Mouse (Mus musculus) myocyte (in vitro differentiated cells): Measurements from ENCODE around the gene Klhl24. TPM values are rescaled to one million over a fixed set of nuclear protein-coding genes. Genes with fewer than 3 reads are reported as not detected.

Experiments used
- H3K27me3 ChIP-seq: one replicate; pipeline ENCODE4 v1.6.1; 2011; ENCODE audit not compliant: control insufficient read depth, insufficient read depth, insufficient read length
- H3K36me3 ChIP-seq: one replicate; pipeline ENCODE4 v1.6.1; 2011; ENCODE audit not compliant: control insufficient read depth, insufficient read depth
- H3K4me2 ChIP-seq: one replicate; pipeline ENCODE4 v1.6.1; 2011; ENCODE audit warnings: low read depth, control low read depth
- H3K4me3 ChIP-seq: one replicate; pipeline ENCODE4 v1.5.1; 2011; ENCODE audit warnings: mild to moderate bottlenecking, control low read depth, moderate library complexity
- H3K79me2 ChIP-seq: one replicate; pipeline ENCODE4 v1.6.1; 2011; ENCODE audit not compliant: control insufficient read depth, insufficient read depth
- H3ac ChIP-seq: one replicate; pipeline ENCODE4 v1.6.1; 2011; ENCODE audit not compliant: control insufficient read depth, insufficient read length
- CEBPB ChIP-seq: IDR thresholded peaks from 2 replicates; pipeline ENCODE4 v1.6.1; 2011; ENCODE audit warnings: mild to moderate bottlenecking, moderate library complexity; ENCODE audit not compliant: poor library complexity, insufficient read depth, severe bottlenecking
- E2F4 ChIP-seq: IDR thresholded peaks from one replicate; pipeline ENCODE4 v1.6.1; 2011; ENCODE audit warnings: mild to moderate bottlenecking, control low read depth, moderate library complexity; ENCODE audit not compliant: insufficient read depth
- MAX ChIP-seq: IDR thresholded peaks from one replicate; pipeline ENCODE4 v1.6.1; 2011; ENCODE audit warnings: low read depth, mild to moderate bottlenecking, control low read depth
- MYOD1 ChIP-seq, 3 experiments: IDR thresholded peaks; one replicate each; pipeline ENCODE4 v1.6.1; 2011; ENCODE audit warnings: control low read depth in 2 of 3, low read depth in 2 of 3, mild to moderate bottlenecking in 2 of 3, moderate library complexity in 1 of 3; ENCODE audit not compliant: insufficient read length in 2 of 3, control insufficient read depth in 1 of 3
- MYOG ChIP-seq, 3 experiments: IDR thresholded peaks; one replicate each; pipeline ENCODE4 v1.6.1; 2011; ENCODE audit warnings: control low read depth in 2 of 3, low read depth in 2 of 3, mild to moderate bottlenecking in 2 of 3; ENCODE audit not compliant: insufficient read length in 2 of 3, control insufficient read depth in 1 of 3, insufficient read depth in 1 of 3
- POLR2A ChIP-seq: IDR thresholded peaks from one replicate; pipeline ENCODE4 v1.6.1; 2011; ENCODE audit warnings: low read depth, mild to moderate bottlenecking, control low read depth, moderate library complexity; ENCODE audit not compliant: insufficient read length
- POLR2AphosphoS2 ChIP-seq: IDR thresholded peaks from one replicate; pipeline ENCODE4 v1.6.1; 2011; ENCODE audit warnings: low read depth, control low read depth; ENCODE audit not compliant: insufficient read length
- REST ChIP-seq: IDR thresholded peaks from one replicate; pipeline ENCODE4 v1.6.1; 2011; ENCODE audit warnings: mild to moderate bottlenecking, control low read depth, moderate library complexity; ENCODE audit not compliant: insufficient read depth, insufficient read length
- SRF ChIP-seq: IDR thresholded peaks from one replicate; pipeline ENCODE4 v1.6.1; 2011; ENCODE audit warnings: low read depth; ENCODE audit not compliant: control insufficient read depth, insufficient read length
- TCF12 ChIP-seq: IDR thresholded peaks from one replicate; pipeline ENCODE4 v1.6.1; 2011; ENCODE audit warnings: mild to moderate bottlenecking, control low read depth; ENCODE audit not compliant: poor library complexity, insufficient read depth, severe bottlenecking
- TCF3 ChIP-seq: IDR thresholded peaks from one replicate; pipeline ENCODE4 v1.6.1; 2011; ENCODE audit warnings: low read depth, control low read depth; ENCODE audit not compliant: insufficient read length
- USF1 ChIP-seq: IDR thresholded peaks from one replicate; pipeline ENCODE4 v1.6.1; 2011; ENCODE audit warnings: low read depth, mild to moderate bottlenecking, control low read depth, moderate library complexity
- polyA plus RNA-seq: library from polyadenylated mRNA; unstranded; fragments of >200 nt; fragmentation: generic; extraction: Trizol; gene quantifications from one replicate; pipeline ENCODE4 v1.2.1, GENCODE M21; 2012; ENCODE audit warnings: missing spikeins

Gene Klhl24
- polyA plus RNA-seq, 1 experiment, result 11.3 TPM

GRCm38 (mm10) chr16:20084623-20085022 is 12.7 kb upstream of the Klhl24 start:
- H3K79me2 ChIP-seq, result no peaks in the 10 kb centered on the region
- no peak overlapping the region for H3K4me2 ChIP-seq
- TF ChIP-seq SRF, result no peak
- TF ChIP-seq MYOG (IDR thresholded peaks at IDR 0.05; ENCODE audit: control insufficient read depth in 1 of 3, insufficient read depth in 1 of 3, insufficient read length in 2 of 3, low read depth in 2 of 3), result no peak
- no peak for TF ChIP-seq TCF3
- TF ChIP-seq MAX, result no peak
- no peak for TF ChIP-seq REST
- no peak for TF ChIP-seq POLR2AphosphoS2
- TF ChIP-seq TCF12, result no peak
- no peak for TF ChIP-seq MYOD1 (IDR thresholded peaks at IDR 0.05; ENCODE audit: control insufficient read depth in 1 of 3, insufficient read length in 2 of 3, low read depth in 2 of 3)
- TF ChIP-seq CEBPB, result no peak
- no peak for TF ChIP-seq POLR2A
- no peak for TF ChIP-seq E2F4
- H3K36me3 ChIP-seq, result no peaks in the 10 kb centered on the region
- H3K27me3 ChIP-seq, result peaks cover 4% of the 10 kb centered on the region
- no peak overlapping the region for H3K4me3 ChIP-seq
- H3ac ChIP-seq, result no peak overlapping the region

- no peak overlapping the region for H3K4me2 ChIP-seq
- H3K79me2 ChIP-seq, result no peaks in the 10 kb centered on the region
- no peak for TF ChIP-seq POLR2A
- no peak for TF ChIP-seq E2F4
- no peak for TF ChIP-seq CEBPB
- TF ChIP-seq USF1, result no peak
- no peak for TF ChIP-seq MYOD1 (IDR thresholded peaks at IDR 0.05; ENCODE audit: control insufficient read depth in 1 of 3, insufficient read length in 2 of 3, low read depth in 2 of 3)
- no peak for TF ChIP-seq REST
- TF ChIP-seq POLR2AphosphoS2, result no peak
- TF ChIP-seq MAX, result no peak
- TF ChIP-seq SRF, result no peak
- no peak for TF ChIP-seq TCF3
- no peak for TF ChIP-seq TCF12
- no peak for TF ChIP-seq MYOG (IDR thresholded peaks at IDR 0.05; ENCODE audit: control insufficient read depth in 1 of 3, insufficient read depth in 1 of 3, insufficient read length in 2 of 3, low read depth in 2 of 3)
- H3K27me3 ChIP-seq, result peaks cover 4% of the 10 kb centered on the region
- no peaks in the 10 kb centered on the region for H3K36me3 ChIP-seq
- H3K4me3 ChIP-seq, result no peak overlapping the region
- H3ac ChIP-seq, result no peak overlapping the region
Measured at GRCm38 (mm10) chr16:20085250-20085905, 12.0 kb upstream of the Klhl24 start.

- TF ChIP-seq E2F4 (no peak), TCF3 (no peak), CEBPB (no peak), SRF (no peak), TCF12 (no peak), REST (no peak), MAX (no peak), MYOG (IDR thresholded peaks at IDR 0.05; ENCODE audit: control insufficient read depth in 1 of 3, insufficient read depth in 1 of 3, insufficient read length in 2 of 3, low read depth in 2 of 3) (no peak), MYOD1 (IDR thresholded peaks at IDR 0.05; ENCODE audit: control insufficient read depth in 1 of 3, insufficient read length in 2 of 3, low read depth in 2 of 3) (no peak), USF1 (no peak), POLR2AphosphoS2 (no peak), POLR2A (no peak)
- no peak overlapping the region for H3ac ChIP-seq
- H3K79me2 ChIP-seq, result no peaks in the 10 kb centered on the region
- H3K27me3 ChIP-seq, result peaks cover 4% of the 10 kb centered on the region
- no peak overlapping the region for H3K4me2 ChIP-seq
- no peak overlapping the region for H3K4me3 ChIP-seq
- no peaks in the 10 kb centered on the region for H3K36me3 ChIP-seq
Measured at GRCm38 (mm10) chr16:20086976-20087375, 10.4 kb upstream of the Klhl24 start.

- TF ChIP-seq POLR2AphosphoS2 (no peak), TCF3 (no peak), MYOD1 (IDR thresholded peaks at IDR 0.05; ENCODE audit: control insufficient read depth in 1 of 3, insufficient read length in 2 of 3, low read depth in 2 of 3) (no peak), SRF (no peak), MAX (no peak), CEBPB (no peak), E2F4 (no peak), USF1 (no peak), TCF12 (no peak)
- H3K36me3 ChIP-seq, result no peaks in the 10 kb centered on the region
- H3K27me3 ChIP-seq, result peaks cover 4% of the 10 kb centered on the region
- no peak overlapping the region for H3K4me2 ChIP-seq
- no peaks in the 10 kb centered on the region for H3K79me2 ChIP-seq
- H3K4me3 ChIP-seq, result no peak overlapping the region
- H3ac ChIP-seq, result no peak overlapping the region
Measured at GRCm38 (mm10) chr16:20089636-20090035, 7.7 kb upstream of the Klhl24 start.
